Comparison of ENCODE assay signal across 22 mouse cellular contexts in the genomic region with DNA sequence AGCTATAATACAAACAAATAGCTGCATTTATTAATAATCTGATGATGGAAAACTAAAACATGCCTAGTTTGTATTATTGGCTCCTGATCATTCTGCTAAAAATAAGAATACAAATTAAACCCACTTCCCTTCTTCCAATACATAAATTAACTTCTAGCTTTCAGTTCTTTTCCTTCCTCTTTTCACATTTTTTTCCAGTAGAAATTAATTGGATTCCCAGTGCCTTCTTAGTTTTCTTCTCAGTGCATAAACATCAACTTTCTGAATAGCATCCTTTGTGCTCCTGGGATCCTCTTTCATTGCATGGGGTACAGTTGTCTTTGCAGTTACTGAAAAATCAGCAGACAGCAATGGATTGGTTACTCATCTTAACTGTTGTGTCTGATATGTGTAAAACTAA.
"Had no signal": no experiment of that assay in that cellular context is flagged by ENCODE, and none has a peak within 500 bp of the region (broad histone marks: within the 10 kb centered on the region; RNA-seq: fewer than 3 reads in every experiment).

No protein-coding gene starts in this region.

- DNase-seq: heart, postnatal 10 days; heart, postnatal 14 days; heart, postnatal 36 days; heart, postnatal 4 days; kidney, adult 11 months; kidney, adult 18-20 months; kidney, adult 2 months; kidney, adult 8-10 months; kidney, adult 9 months; kidney, postnatal 10 days; kidney, postnatal 14 days; kidney, postnatal 25 days; kidney, postnatal 36 days; kidney, postnatal 4 days; layer of hippocampus, adult 9-11 months; layer of hippocampus, postnatal 36 days had no signal

- ATAC-seq: hindbrain, embryonic 16.5 days; hindbrain, postnatal 0 days; inflammation-experienced regulatory T-cells, adult 6 months; intestine, embryonic 15.5 days; intestine, embryonic 16.5 days; intestine, postnatal 0 days had no signal
